Mouse (Mus musculus) forebrain, embryonic 15.5 days (tissue): ENCODE results near the gene Zfp335. TPM values are rescaled to one million over a fixed set of nuclear protein-coding genes. Genes with fewer than 3 reads are reported as not detected.

Source experiments
- ATAC-seq: fragments of 200-750 bp; cut with Nextera tagmentation; replicated peaks from 2 replicates; pipeline ENCODE4 v1.8.0; 2017; ENCODE audit warnings: mild to moderate bottlenecking, moderate TSS enrichment, moderate library complexity
- H3K27ac ChIP-seq: fragments of 300-500 bp; sonication (generic); replicated peaks from 2 replicates; pipeline ENCODE4 v1.5.1; 2015; ENCODE audit warnings: mild to moderate bottlenecking, inconsistent platforms
- H3K27me3 ChIP-seq: fragments of 300-500 bp; sonication (generic); 2 replicates; pipeline ENCODE4 v1.6.1; 2015; ENCODE audit warnings: inconsistent platforms
- H3K36me3 ChIP-seq: fragments of 300-500 bp; sonication (generic); 2 replicates; pipeline ENCODE4 v1.6.1; 2015; ENCODE audit warnings: mild to moderate bottlenecking, inconsistent platforms
- H3K4me1 ChIP-seq: fragments of 300-500 bp; sonication (generic); 2 replicates; pipeline ENCODE4 v1.6.1; 2015; ENCODE audit warnings: inconsistent platforms
- H3K4me2 ChIP-seq: fragments of 300-500 bp; sonication (generic); replicated peaks from 2 replicates; pipeline ENCODE4 v1.6.1; 2015; ENCODE audit warnings: mild to moderate bottlenecking, inconsistent platforms
- H3K4me3 ChIP-seq: fragments of 300-500 bp; sonication (generic); 2 replicates; pipeline ENCODE4 v1.5.1; 2015; ENCODE audit warnings: mild to moderate bottlenecking, inconsistent platforms
- H3K9ac ChIP-seq: fragments of 300-500 bp; sonication (generic); replicated peaks from 2 replicates; pipeline ENCODE4 v1.6.1; 2015; ENCODE audit warnings: mild to moderate bottlenecking, inconsistent platforms
- H3K9me3 ChIP-seq: fragments of 300-500 bp; sonication (generic); 2 replicates; pipeline ENCODE4 v1.6.1; 2016; ENCODE audit warnings: inconsistent platforms
- WGBS: fragments of 180-500 bp; shearing (Covaris S2); methylation state at CpG from one replicate; pipeline ENCODE4 v1.1.7; 2015; ENCODE audit warnings: mixed read lengths; 5-methylcytosine and 5-hydroxymethylcytosine counted together
- polyA plus RNA-seq: library from polyadenylated mRNA; unstranded; fragments of >200 nt; fragmentation: Nextera tagmentation; extraction: Ambion mirVana; gene quantifications from 2 replicates; pipeline ENCODE4 v1.2.1, GENCODE M21; 2015

The Zfp335 gene
- polyA plus RNA-seq, 1 experiment from 2014 or later, result 15.7 TPM

DNA sequence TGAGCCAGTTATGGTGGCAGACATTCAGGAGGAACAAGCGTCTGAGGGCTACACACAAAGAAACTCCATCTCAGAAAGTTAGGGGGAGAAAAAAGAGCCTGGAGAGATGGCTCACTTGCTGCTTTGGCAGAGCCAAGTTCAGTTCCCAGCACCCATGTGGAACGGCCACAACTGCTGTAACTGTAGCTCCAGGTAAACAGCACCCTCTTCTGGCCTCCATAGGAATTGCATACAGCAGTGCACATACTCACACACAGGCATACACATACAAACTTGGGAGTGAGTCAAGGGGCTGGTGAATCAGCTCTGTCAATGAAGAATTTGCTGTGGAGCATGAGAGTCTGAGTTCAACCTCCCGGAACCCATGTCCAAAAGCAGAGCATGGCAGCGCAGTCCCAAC, 5.5 kb downstream of the Zfp335 start:
- Histone ChIP-seq H3K4me3 (no peak overlapping the region), H3K4me2 (no peak overlapping the region), H3K4me1 (peaks cover 17% of the 10 kb centered on the region), H3K9me3 (0 out of 2 replicates have a peak, but pooled peaks cover 5% of the 10 kb centered on the region), H3K27ac (no peak overlapping the region), H3K36me3 (peaks cover 80% of the 10 kb centered on the region), H3K9ac (no peak overlapping the region), H3K27me3 (no peaks in the 10 kb centered on the region)
- no peak for ATAC-seq
- WGBS, result 96% methylated on average over 4 of the region's 4 CpGs

DNA sequence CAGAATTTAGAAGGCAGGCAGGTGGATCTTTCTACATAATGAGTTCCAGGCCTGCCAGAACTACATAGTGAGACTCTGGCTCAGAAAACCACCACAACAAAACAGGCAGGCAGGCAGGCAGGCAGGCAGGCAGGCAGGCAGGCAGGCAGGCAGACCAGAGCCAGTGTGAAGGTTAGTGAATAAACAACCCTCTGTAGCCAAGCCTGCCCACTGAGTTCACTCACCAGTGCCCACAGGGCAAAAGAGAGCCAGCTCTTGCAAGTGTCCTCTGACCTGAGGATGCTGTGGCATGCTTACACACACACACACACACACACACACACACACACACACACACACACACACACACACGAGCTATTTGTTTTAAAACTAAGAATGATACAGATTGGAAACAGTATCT, 8.1 kb downstream of the Zfp335 start:
- Histone ChIP-seq H3K36me3 (peaks cover 95% of the 10 kb centered on the region), H3K4me2 (no peak overlapping the region), H3K4me1 (no peaks in the 10 kb centered on the region), H3K27ac (no peak overlapping the region), H3K4me3 (no peak overlapping the region), H3K27me3 (no peaks in the 10 kb centered on the region), H3K9ac (no peak overlapping the region), H3K9me3 (0 out of 2 replicates have a peak, but pooled peaks cover 5% of the 10 kb centered on the region)
- no peak for ATAC-seq
- 78% methylated on average over 1 of the region's 1 CpGs for WGBS

DNA sequence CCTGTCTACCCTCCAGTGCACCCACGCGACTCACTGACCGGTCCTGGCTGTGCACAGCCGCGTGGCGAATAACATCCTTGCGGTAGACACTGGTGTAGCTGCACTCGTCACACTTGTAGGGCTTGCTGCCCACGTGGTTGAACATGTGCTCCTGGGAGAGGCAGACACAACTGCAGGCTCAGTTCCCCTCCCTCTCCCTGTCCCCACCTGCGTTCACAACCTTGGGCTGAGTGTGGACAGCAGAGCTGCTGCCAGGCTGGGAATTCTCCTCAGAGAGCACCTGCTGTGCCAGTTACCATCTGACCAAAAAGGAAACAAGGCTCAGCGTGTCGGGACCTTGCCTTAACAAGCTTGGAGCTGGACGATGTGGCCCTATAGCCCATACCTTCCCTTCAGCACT, 10.2 kb downstream of the Zfp335 start:
- 0 out of 2 replicates have a peak, but pooled peaks cover 5% of the 10 kb centered on the region for H3K9me3 ChIP-seq
- no peak for ATAC-seq
- no peak overlapping the region for H3K27ac ChIP-seq
- no peaks in the 10 kb centered on the region for H3K27me3 ChIP-seq
- H3K9ac ChIP-seq, result no peak overlapping the region
- no peaks in the 10 kb centered on the region for H3K4me1 ChIP-seq
- no peak overlapping the region for H3K4me2 ChIP-seq
- WGBS, result 93% methylated on average over 13 of the region's 13 CpGs
- peaks cover 94% of the 10 kb centered on the region for H3K36me3 ChIP-seq
- no peak overlapping the region for H3K4me3 ChIP-seq

DNA sequence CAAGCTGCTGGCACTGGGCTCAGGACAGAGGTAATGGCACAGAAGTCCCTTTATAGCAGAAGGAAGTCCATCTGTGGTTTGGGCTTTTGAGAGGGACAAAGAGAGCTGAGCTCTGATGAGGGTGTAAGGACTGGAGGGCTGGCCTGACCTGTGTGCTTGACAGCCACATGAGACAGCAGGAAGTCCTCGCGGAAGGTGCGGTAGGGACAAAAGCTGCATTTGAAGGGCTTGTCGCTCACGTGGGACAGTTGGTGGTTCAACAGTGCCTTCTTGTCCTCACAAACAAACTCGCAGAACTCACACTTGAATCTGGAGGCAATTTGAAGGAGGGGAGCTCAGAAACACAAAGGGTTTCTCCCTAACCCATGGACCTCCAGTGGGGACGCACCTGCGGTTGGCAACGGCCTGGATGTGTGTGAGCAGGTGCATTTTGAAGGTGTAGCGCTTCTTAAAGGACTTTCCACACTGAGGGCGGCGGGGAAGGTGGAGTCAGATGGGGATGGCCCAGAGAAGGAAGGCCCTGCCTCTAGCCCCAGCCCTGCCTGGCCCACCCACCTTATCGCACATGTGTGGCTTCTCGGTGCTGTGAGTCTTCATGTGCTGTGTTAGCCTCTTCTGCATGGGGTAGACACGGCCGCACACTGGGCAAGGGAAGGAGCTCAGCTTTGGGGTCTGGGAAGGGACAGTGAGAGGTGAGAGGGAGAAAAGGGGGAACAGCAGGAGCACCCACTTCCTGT, 11.7 kb downstream of the Zfp335 start:
- Histone ChIP-seq H3K4me3 (no peak overlapping the region), H3K9me3 (no peaks in the 10 kb centered on the region), H3K4me1 (no peaks in the 10 kb centered on the region), H3K9ac (no peak overlapping the region), H3K4me2 (no peak overlapping the region), H3K36me3 (peaks cover 94% of the 10 kb centered on the region), H3K27ac (no peak overlapping the region), H3K27me3 (no peaks in the 10 kb centered on the region)
- ATAC-seq, result no peak
- WGBS, result 90% methylated on average over 16 of the region's 16 CpGs

DNA sequence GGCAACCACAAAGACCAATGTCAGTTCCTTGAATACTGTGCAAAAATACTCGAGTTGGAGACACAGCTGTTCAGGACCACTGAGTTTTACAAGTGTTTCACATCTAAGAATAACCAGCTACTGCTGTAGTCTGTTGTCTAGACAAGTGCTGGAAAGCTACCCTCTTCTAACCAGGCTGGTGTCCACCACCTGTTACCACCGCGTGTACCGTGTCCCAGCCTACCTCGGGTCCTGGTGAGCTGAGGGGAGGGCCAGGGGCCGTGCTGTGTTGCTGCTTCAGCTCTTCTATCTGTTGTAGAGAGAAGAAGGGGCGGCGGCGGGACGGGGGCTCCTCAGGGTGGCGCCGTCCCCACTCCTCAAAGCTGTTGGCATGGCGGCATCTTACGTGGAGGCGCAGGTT, 12.5 kb downstream of the Zfp335 start:
- ATAC-seq, result no peak
- peaks cover 96% of the 10 kb centered on the region for H3K36me3 ChIP-seq
- 91% methylated on average over 15 of the region's 15 CpGs for WGBS

DNA sequence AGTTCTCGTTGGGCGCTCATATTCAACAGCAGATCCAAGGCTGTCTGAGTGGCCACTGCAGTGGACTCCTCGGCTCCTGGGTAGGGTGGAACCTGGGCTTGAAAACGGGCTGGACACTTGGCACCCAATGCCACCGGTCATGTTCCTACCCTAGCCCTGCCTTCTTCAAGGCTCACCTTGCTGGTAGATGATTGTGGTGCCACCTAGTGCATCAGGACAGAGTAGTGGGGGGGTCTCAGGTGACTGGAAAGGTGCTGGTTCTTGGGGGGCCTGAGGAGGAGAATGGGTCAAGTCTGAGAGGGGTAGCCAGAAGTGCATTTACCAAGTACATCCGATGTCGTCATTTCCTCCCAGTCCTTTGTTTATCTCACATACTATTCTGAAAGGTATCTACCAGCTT, 13.5 kb downstream of the Zfp335 start:
- Histone ChIP-seq H3K4me1 (no peaks in the 10 kb centered on the region), H3K9ac (no peak overlapping the region), H3K27me3 (no peaks in the 10 kb centered on the region), H3K4me2 (no peak overlapping the region), H3K4me3 (no peak overlapping the region), H3K9me3 (no peaks in the 10 kb centered on the region), H3K36me3 (peaks cover 98% of the 10 kb centered on the region), H3K27ac (no peak overlapping the region)
- 92% methylated on average over 7 of the region's 7 CpGs for WGBS
- no peak for ATAC-seq

More for the DNA sequence above, 12.5 kb downstream of the Zfp335 start:
- Histone ChIP-seq H3K9me3 (no peaks in the 10 kb centered on the region), H3K27ac (no peak overlapping the region), H3K27me3 (no peaks in the 10 kb centered on the region), H3K9ac (no peak overlapping the region), H3K4me3 (no peak overlapping the region), H3K4me2 (no peak overlapping the region), H3K4me1 (no peaks in the 10 kb centered on the region)

DNA sequence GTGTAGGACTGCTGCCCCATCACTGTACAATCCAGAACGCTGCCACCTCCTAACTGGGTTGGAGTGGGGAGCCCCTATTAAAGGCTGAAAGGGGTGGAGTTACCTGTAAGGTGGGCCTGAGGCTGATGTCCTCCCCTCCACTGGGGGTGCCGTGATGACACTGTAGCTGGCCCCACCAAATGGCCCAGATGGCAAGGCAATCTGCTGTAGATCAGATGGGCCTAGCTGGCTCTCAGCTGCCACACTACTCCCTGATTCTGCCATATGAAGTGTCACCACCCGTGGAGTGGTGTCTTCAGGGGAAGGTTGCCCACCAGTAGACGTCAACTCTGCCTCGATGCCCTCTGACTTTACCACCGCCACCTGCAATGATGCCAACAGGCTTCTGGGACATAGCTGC, 15.7 kb downstream of the Zfp335 start:
- no peak for ATAC-seq
- Histone ChIP-seq H3K4me2 (no peak overlapping the region), H3K9ac (no peak overlapping the region), H3K36me3 (peaks cover 98% of the 10 kb centered on the region), H3K27me3 (no peaks in the 10 kb centered on the region), H3K4me1 (no peaks in the 10 kb centered on the region), H3K9me3 (no peaks in the 10 kb centered on the region), H3K27ac (no peak overlapping the region), H3K4me3 (no peak overlapping the region)
- WGBS, result 90% methylated on average over 6 of the region's 6 CpGs

DNA sequence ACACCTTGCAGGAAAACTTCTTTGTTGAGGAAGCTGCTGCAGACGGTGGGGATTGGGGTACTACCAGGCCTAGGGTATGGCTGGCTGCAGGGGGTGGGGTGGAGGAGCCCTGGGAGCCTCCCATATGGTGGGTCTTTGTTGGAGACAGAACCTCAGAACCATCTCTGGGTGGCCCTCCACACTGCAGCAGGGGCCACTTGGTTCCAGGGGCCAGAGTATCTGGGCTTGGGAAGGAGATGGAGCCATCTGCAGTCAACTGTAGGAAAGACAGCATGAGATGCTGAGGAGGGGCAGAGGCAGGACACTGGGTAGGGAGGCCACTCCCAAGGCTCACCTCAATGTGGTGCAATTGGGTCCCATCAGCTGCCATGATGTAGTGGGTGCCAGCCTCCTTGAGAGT, 16.9 kb downstream of the Zfp335 start:
- Histone ChIP-seq H3K4me2 (no peak overlapping the region), H3K27ac (no peak overlapping the region), H3K36me3 (peaks cover 99% of the 10 kb centered on the region), H3K4me3 (no peak overlapping the region), H3K9ac (no peak overlapping the region), H3K27me3 (no peaks in the 10 kb centered on the region), H3K9me3 (no peaks in the 10 kb centered on the region), H3K4me1 (no peaks in the 10 kb centered on the region)
- WGBS, result 83% methylated on average over 1 of the region's 1 CpGs
- 0 out of 2 replicates have a peak, but pooled peaks have one; percentile 20 for ATAC-seq

DNA sequence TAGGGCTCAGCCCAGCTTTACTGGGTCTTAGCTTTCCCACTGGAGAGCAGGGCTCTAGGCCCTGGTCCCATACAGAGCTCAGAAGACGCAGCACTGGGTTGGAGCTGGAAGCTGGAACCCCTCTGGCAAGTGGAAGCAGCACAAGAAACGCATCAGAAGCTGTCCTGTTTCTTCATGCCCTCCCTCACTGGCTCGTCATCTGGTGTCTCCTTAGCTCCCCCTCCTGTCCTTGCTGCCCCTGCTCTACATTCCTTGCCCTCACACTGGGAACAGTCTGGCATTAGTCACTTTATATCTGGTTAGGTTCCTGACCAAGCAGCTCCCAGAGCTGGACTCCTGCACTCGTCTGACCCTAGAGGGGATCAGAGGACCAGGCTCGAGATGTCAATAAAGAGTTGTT, 17.5 kb downstream of the Zfp335 start:
- Histone ChIP-seq H3K27me3 (no peaks in the 10 kb centered on the region), H3K9me3 (no peaks in the 10 kb centered on the region), H3K4me2 (no peak overlapping the region), H3K36me3 (peaks cover 99% of the 10 kb centered on the region), H3K4me3 (no peak overlapping the region), H3K4me1 (no peaks in the 10 kb centered on the region), H3K9ac (no peak overlapping the region), H3K27ac (no peak overlapping the region)
- ATAC-seq, result no peak
- 70% methylated on average over 5 of the region's 5 CpGs for WGBS

DNA sequence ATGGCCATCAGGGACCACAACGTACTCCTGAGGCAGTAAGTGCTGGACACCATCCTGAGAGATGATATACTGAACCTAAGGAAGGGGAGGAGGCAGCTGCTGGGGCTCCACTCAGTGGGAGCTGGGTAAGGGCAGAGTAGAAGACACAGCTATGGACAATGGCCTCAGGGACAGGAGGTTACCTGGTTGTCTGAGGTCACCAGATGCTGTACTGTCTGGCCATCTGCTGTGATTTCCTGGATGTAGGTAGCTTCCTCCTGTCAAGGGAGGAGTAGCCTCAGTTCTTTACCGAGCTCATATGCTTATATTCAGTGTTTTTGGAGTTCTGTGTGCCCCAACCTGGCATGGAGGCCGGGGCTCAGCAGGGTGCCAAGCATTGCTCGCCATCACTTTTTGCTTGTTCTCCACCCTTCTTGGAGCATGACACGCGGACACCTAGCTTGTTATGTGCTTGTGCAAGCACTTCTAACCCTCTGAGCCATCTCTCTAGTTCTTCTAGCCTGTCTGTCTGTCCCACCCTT, 18.8 kb downstream of the Zfp335 start:
- WGBS, result 89% methylated on average over 6 of the region's 6 CpGs
- H3K27ac ChIP-seq, result no peak overlapping the region
- peaks cover 99% of the 10 kb centered on the region for H3K36me3 ChIP-seq
- no peaks in the 10 kb centered on the region for H3K9me3 ChIP-seq
- ATAC-seq, result no peak
- H3K27me3 ChIP-seq, result no peaks in the 10 kb centered on the region
- H3K4me3 ChIP-seq, result no peak overlapping the region
- no peaks in the 10 kb centered on the region for H3K4me1 ChIP-seq
- H3K4me2 ChIP-seq, result no peak overlapping the region
- no peak overlapping the region for H3K9ac ChIP-seq

DNA sequence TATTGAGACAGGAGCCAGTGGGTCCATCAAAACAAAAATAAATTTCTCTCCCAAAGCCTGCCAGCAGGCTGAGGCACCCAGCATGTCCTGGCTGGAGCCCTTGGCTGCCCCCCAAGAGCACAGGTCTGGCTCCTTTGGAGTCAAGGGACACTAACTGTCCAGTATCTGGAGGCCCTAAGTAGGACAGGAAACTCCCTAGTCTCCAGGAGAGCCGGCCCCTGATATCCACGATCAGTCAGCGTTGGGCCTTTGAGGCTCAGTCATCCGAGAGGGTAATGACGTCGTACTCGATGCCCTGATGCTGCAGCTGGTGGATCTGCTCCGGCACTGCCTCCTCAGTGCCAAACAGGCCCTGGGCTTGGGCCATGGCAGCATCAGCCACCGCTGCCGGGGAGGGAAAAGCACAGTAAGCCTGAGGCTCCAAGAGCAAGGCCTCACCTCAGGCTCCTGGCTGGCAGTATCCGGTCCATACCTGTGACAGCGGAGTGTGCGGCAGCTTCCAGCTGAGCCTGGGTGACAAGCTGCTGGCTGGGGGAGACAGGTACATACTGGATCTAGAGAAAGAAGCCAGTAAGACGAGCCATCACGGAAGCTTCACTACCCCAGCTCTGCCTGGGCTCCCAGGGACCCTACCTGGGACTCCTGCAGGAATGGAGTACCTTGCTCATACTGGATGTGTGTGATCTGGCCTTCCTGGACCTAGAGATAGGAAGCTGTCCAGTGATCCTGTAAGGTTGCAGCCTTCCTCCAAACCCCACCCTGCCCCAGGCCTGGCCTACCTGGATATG, 19.5 kb downstream of the Zfp335 start:
- Histone ChIP-seq H3K36me3 (peaks cover 99% of the 10 kb centered on the region), H3K27ac (no peak overlapping the region), H3K27me3 (no peaks in the 10 kb centered on the region), H3K9me3 (no peaks in the 10 kb centered on the region), H3K4me3 (no peak overlapping the region), H3K9ac (no peak overlapping the region), H3K4me1 (no peaks in the 10 kb centered on the region), H3K4me2 (no peak overlapping the region)
- ATAC-seq, result no peak
- WGBS, result 72% methylated on average over 15 of the region's 15 CpGs

DNA sequence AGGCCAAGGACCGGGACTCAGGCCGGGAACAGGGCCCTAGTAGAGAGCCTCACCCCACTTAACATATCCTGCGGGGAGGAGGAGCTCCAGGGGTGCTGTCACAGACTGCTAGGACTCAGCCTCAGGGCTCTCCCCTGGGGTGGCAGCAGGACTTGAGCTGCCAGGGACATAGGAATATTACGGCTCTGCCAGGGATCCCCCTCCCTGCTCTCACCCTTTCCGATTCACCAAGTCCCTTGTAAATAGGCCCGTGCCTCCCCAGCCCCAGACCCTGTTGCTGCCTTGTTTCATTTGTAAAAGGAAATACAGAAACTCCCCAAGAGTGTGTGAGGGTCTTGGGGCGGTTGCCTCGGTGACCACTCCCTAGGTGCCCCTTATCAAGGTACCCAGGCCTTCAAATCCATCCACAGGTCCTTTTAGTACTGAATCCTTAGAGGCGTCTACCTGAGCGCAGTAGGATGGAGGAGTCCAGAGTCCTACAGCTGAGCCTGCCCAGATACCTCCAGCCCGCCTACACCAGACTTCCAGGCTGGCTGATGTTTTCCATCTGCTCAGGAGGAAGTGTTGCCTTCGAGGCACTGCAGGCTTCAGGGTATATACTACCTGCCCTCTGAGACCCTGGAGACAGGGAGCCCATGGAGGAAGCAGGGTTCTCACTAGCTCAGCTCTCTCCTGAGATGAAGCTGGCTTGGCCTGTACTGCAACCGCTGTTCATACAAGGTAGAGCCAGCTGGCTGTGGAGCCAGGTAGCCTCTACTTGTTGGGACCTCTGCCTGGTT, 20.3 kb downstream of the Zfp335 start:
- H3K9me3 ChIP-seq, result no peaks in the 10 kb centered on the region
- no peak overlapping the region for H3K4me3 ChIP-seq
- H3K4me2 ChIP-seq, result no peak overlapping the region
- WGBS, result 87% methylated on average over 13 of the region's 13 CpGs
- ATAC-seq, result no peak
- no peaks in the 10 kb centered on the region for H3K4me1 ChIP-seq
- H3K27me3 ChIP-seq, result no peaks in the 10 kb centered on the region
- no peak overlapping the region for H3K9ac ChIP-seq
- peaks cover 100% of the 10 kb centered on the region for H3K36me3 ChIP-seq
- H3K27ac ChIP-seq, result no peak overlapping the region
